Mouse (Mus musculus) myocyte (in vitro differentiated cells): Measurements from ENCODE around the gene Kif2c. TPM values are rescaled to one million over a fixed set of nuclear protein-coding genes. Genes with fewer than 3 reads are reported as not detected.

ENCODE experiments used
- H3K27me3 ChIP-seq: one replicate; pipeline ENCODE4 v1.6.1; 2011; ENCODE audit not compliant: control insufficient read depth, insufficient read depth, insufficient read length
- H3K36me3 ChIP-seq: one replicate; pipeline ENCODE4 v1.6.1; 2011; ENCODE audit not compliant: control insufficient read depth, insufficient read depth
- H3K4me2 ChIP-seq: one replicate; pipeline ENCODE4 v1.6.1; 2011; ENCODE audit warnings: low read depth, control low read depth
- H3K4me3 ChIP-seq: one replicate; pipeline ENCODE4 v1.5.1; 2011; ENCODE audit warnings: mild to moderate bottlenecking, control low read depth, moderate library complexity
- H3K79me2 ChIP-seq: one replicate; pipeline ENCODE4 v1.6.1; 2011; ENCODE audit not compliant: control insufficient read depth, insufficient read depth
- H3ac ChIP-seq: one replicate; pipeline ENCODE4 v1.6.1; 2011; ENCODE audit not compliant: control insufficient read depth, insufficient read length
- CEBPB ChIP-seq: IDR thresholded peaks from 2 replicates; pipeline ENCODE4 v1.6.1; 2011; ENCODE audit warnings: mild to moderate bottlenecking, moderate library complexity; ENCODE audit not compliant: poor library complexity, insufficient read depth, severe bottlenecking
- E2F4 ChIP-seq: IDR thresholded peaks from one replicate; pipeline ENCODE4 v1.6.1; 2011; ENCODE audit warnings: mild to moderate bottlenecking, control low read depth, moderate library complexity; ENCODE audit not compliant: insufficient read depth
- MAX ChIP-seq: IDR thresholded peaks from one replicate; pipeline ENCODE4 v1.6.1; 2011; ENCODE audit warnings: low read depth, mild to moderate bottlenecking, control low read depth
- MYOD1 ChIP-seq, 3 experiments: IDR thresholded peaks; one replicate each; pipeline ENCODE4 v1.6.1; 2011; ENCODE audit warnings: control low read depth in 2 of 3, low read depth in 2 of 3, mild to moderate bottlenecking in 2 of 3, moderate library complexity in 1 of 3; ENCODE audit not compliant: insufficient read length in 2 of 3, control insufficient read depth in 1 of 3
- MYOG ChIP-seq, 3 experiments: IDR thresholded peaks; one replicate each; pipeline ENCODE4 v1.6.1; 2011; ENCODE audit warnings: control low read depth in 2 of 3, low read depth in 2 of 3, mild to moderate bottlenecking in 2 of 3; ENCODE audit not compliant: insufficient read length in 2 of 3, control insufficient read depth in 1 of 3, insufficient read depth in 1 of 3
- POLR2A ChIP-seq: IDR thresholded peaks from one replicate; pipeline ENCODE4 v1.6.1; 2011; ENCODE audit warnings: low read depth, mild to moderate bottlenecking, control low read depth, moderate library complexity; ENCODE audit not compliant: insufficient read length
- POLR2AphosphoS2 ChIP-seq: IDR thresholded peaks from one replicate; pipeline ENCODE4 v1.6.1; 2011; ENCODE audit warnings: low read depth, control low read depth; ENCODE audit not compliant: insufficient read length
- REST ChIP-seq: IDR thresholded peaks from one replicate; pipeline ENCODE4 v1.6.1; 2011; ENCODE audit warnings: mild to moderate bottlenecking, control low read depth, moderate library complexity; ENCODE audit not compliant: insufficient read depth, insufficient read length
- SRF ChIP-seq: IDR thresholded peaks from one replicate; pipeline ENCODE4 v1.6.1; 2011; ENCODE audit warnings: low read depth; ENCODE audit not compliant: control insufficient read depth, insufficient read length
- TCF12 ChIP-seq: IDR thresholded peaks from one replicate; pipeline ENCODE4 v1.6.1; 2011; ENCODE audit warnings: mild to moderate bottlenecking, control low read depth; ENCODE audit not compliant: poor library complexity, insufficient read depth, severe bottlenecking
- TCF3 ChIP-seq: IDR thresholded peaks from one replicate; pipeline ENCODE4 v1.6.1; 2011; ENCODE audit warnings: low read depth, control low read depth; ENCODE audit not compliant: insufficient read length
- USF1 ChIP-seq: IDR thresholded peaks from one replicate; pipeline ENCODE4 v1.6.1; 2011; ENCODE audit warnings: low read depth, mild to moderate bottlenecking, control low read depth, moderate library complexity
- polyA plus RNA-seq: library from polyadenylated mRNA; unstranded; fragments of >200 nt; fragmentation: generic; extraction: Trizol; gene quantifications from one replicate; pipeline ENCODE4 v1.2.1, GENCODE M21; 2012; ENCODE audit warnings: missing spikeins

The Kif2c gene
- polyA plus RNA-seq, 1 experiment, result 18.5 TPM

- Histone ChIP-seq H3K79me2 (peaks cover 12% of the 10 kb centered on the region), H3K4me2 (no peak overlapping the region), H3K27me3 (no peaks in the 10 kb centered on the region), H3K4me3 (no peak overlapping the region), H3K36me3 (peaks cover 8% of the 10 kb centered on the region), H3ac (no peak overlapping the region)
- TF ChIP-seq E2F4 (no peak), MYOD1 (IDR thresholded peaks at IDR 0.05; ENCODE audit: control insufficient read depth in 1 of 3, insufficient read length in 2 of 3, low read depth in 2 of 3) (no peak), MAX (no peak), SRF (no peak), USF1 (no peak), TCF3 (no peak), POLR2AphosphoS2 (no peak), TCF12 (no peak), CEBPB (no peak), POLR2A (no peak), REST (no peak), MYOG (IDR thresholded peaks at IDR 0.05; ENCODE audit: control insufficient read depth in 1 of 3, insufficient read depth in 1 of 3, insufficient read length in 2 of 3, low read depth in 2 of 3) (no peak)
These were observed 22.8 kb downstream of the Kif2c start for GRCm38 (mm10) chr4:117159666-117160065.

GRCm38 (mm10) chr4:117156372-117156771, 26.1 kb downstream of the Kif2c start:
- H3K79me2 ChIP-seq, result peaks cover 36% of the 10 kb centered on the region
- peaks cover 31% of the 10 kb centered on the region for H3K36me3 ChIP-seq
- peak overlapping the region; percentile 92 for H3K4me3 ChIP-seq
- TF ChIP-seq USF1 (no peak), MYOD1 (IDR thresholded peaks at IDR 0.05; ENCODE audit: control insufficient read depth in 1 of 3, insufficient read length in 2 of 3, low read depth in 2 of 3) (no peak), POLR2A (no peak), SRF (no peak), TCF12 (no peak), REST (no peak), POLR2AphosphoS2 (no peak), TCF3 (no peak), MAX (no peak), E2F4 (no peak), CEBPB (no peak), MYOG (IDR thresholded peaks at IDR 0.05; ENCODE audit: control insufficient read depth in 1 of 3, insufficient read depth in 1 of 3, insufficient read length in 2 of 3, low read depth in 2 of 3) (no peak)
- no peaks in the 10 kb centered on the region for H3K27me3 ChIP-seq
- peak overlapping the region; percentile 47 for H3K4me2 ChIP-seq
- peak overlapping the region; percentile 91 for H3ac ChIP-seq

- H3ac ChIP-seq, result peak within 1 kb of the TSS; percentile 91
- peaks cover 36% of the 10 kb centered on the region for H3K79me2 ChIP-seq
- peak; percentile 13 for TF ChIP-seq MAX
- peak in 1 of 3 experiments; percentile 26 for TF ChIP-seq MYOD1 (IDR thresholded peaks at IDR 0.05; ENCODE audit: control insufficient read depth in 1 of 3, insufficient read length in 2 of 3, low read depth in 2 of 3)
- TF ChIP-seq POLR2A, result peak; percentile 95
- no peak for TF ChIP-seq TCF12
- TF ChIP-seq POLR2AphosphoS2, result peak; percentile 96
- TF ChIP-seq TCF3, result no peak
- no peak for TF ChIP-seq REST
- H3K27me3 ChIP-seq, result no peaks in the 10 kb centered on the region
- peaks cover 36% of the 10 kb centered on the region for H3K36me3 ChIP-seq
- peak within 1 kb of the TSS; percentile 72 for H3K4me2 ChIP-seq
- H3K4me3 ChIP-seq, result peak within 1 kb of the TSS; percentile 92
These were observed 26.6 kb downstream of the Kif2c start, which contains the start of gene Rps8 for GRCm38 (mm10) chr4:117155792-117156355. Gene Rps8 (minus strand): TSS chr4:117156243.

GRCm38 (mm10) chr4:117155020-117155791, 27.2 kb downstream of the Kif2c start:
- peaks cover 43% of the 10 kb centered on the region for H3K36me3 ChIP-seq
- peak overlapping the region; percentile 92 for H3K4me3 ChIP-seq
- peak; percentile 11 for TF ChIP-seq POLR2A
- TF ChIP-seq MAX, result no peak
- peaks cover 36% of the 10 kb centered on the region for H3K79me2 ChIP-seq
- H3ac ChIP-seq, result peak overlapping the region; percentile 91
- peak overlapping the region; percentile 72 for H3K4me2 ChIP-seq
- no peaks in the 10 kb centered on the region for H3K27me3 ChIP-seq

GRCm38 (mm10) chr4:117152714-117153113, 29.7 kb downstream of the Kif2c start:
- H3K4me3 ChIP-seq, result no peak overlapping the region
- no peak for TF ChIP-seq SRF
- TF ChIP-seq POLR2AphosphoS2, result no peak
- no peak for TF ChIP-seq E2F4
- TF ChIP-seq MYOG (IDR thresholded peaks at IDR 0.05; ENCODE audit: control insufficient read depth in 1 of 3, insufficient read depth in 1 of 3, insufficient read length in 2 of 3, low read depth in 2 of 3), result no peak
- TF ChIP-seq TCF3, result no peak
- no peak for TF ChIP-seq POLR2A
- TF ChIP-seq CEBPB, result no peak
- no peak for TF ChIP-seq MAX
- peaks cover 36% of the 10 kb centered on the region for H3K79me2 ChIP-seq
- H3K4me2 ChIP-seq, result no peak overlapping the region
- no peak overlapping the region for H3ac ChIP-seq
- peaks cover 43% of the 10 kb centered on the region for H3K36me3 ChIP-seq
- no peaks in the 10 kb centered on the region for H3K27me3 ChIP-seq
